Mouse (Mus musculus): ENCODE data around the gene Minpp1. TPM values are rescaled to one million over a fixed set of nuclear protein-coding genes. Genes with fewer than 3 reads are reported as not detected.

Gene Minpp1
- polyA plus RNA-seq, 1 experiment from 2014 or later: 38.7 TPM

DNA sequence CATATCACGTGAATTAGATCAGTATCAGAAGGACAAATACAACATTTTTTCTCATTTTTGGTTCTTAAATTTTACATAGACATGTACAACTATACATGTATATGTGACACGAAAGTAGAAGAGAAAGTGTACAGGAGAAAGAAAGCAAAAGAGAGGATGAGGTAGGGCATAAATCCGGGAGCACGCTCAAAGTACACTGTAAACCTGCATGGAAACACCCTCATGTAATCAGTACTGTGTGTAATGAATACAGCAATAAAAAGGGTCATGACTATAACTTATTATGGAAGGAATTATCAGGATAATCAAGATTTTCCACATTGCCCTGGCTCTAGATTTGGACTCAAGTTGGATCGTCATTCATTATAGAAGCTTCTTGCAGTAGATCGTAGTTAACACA, 22.5 kb upstream of the Minpp1 start:
- Histone ChIP-seq H3K4me1 (replicated peaks; ENCODE audit: control insufficient read depth, insufficient read depth) (no peaks in the 10 kb centered on the region), H3K27me3 (ENCODE audit: control insufficient read depth, insufficient read depth, low read length) (no peaks in the 10 kb centered on the region), H3K9me3 (ENCODE audit: control insufficient read depth, low read length) (no peaks in the 10 kb centered on the region), H3K27ac (replicated peaks) (no peak overlapping the region), H3K4me3 (ENCODE audit: low read depth, low read length) (no peak overlapping the region), H3K36me3 (ENCODE audit: control insufficient read depth, insufficient read depth, low read length) (no peaks in the 10 kb centered on the region), H3K9ac (ENCODE audit: low read length) (no peak overlapping the region), H3K4me2 (replicated peaks; ENCODE audit: low read depth) (no peak overlapping the region)
- no peak for DNase-seq (ENCODE audit: low spot score)
- 88% methylated on average over 6 of the region's 6 CpGs for WGBS
- no peak for TF ChIP-seq CTCF (IDR thresholded peaks at IDR 0.05; ENCODE audit: low read depth)
- no peak for TF ChIP-seq EP300 (optimal IDR thresholded peaks at IDR 0.05)
- ATAC-seq (ENCODE audit: low FRiP score, low TSS enrichment): no peak

DNA sequence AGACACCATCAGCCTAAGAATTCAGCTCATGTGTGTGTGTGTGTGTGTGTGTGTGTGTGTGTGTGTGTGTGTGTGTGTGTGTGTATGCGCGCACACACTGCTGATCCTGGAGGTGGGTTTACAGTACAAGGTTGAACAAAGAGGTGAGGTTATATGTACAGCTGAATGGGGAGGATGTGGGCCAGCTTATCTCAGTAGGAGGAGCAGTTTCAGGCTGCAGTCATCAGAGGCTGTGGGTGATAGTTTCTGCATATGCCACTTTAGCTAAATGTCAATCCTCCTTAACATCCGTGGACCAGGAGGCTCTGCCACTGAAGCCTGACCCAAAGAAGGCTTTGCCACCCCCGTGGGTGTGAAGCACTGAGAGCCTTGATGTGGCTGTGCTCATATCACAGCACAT, 20.3 kb upstream of the Minpp1 start:
- no peak overlapping the region for H3K4me2 ChIP-seq (replicated peaks; ENCODE audit: low read depth)
- H3K9ac ChIP-seq (ENCODE audit: low read length): no peak overlapping the region
- H3K27me3 ChIP-seq (ENCODE audit: control insufficient read depth, insufficient read depth, low read length): no peaks in the 10 kb centered on the region
- DNase-seq (ENCODE audit: low spot score) (peak; percentile 24), ATAC-seq (ENCODE audit: low FRiP score, low TSS enrichment) (peak; percentile 71; the same call in 1 of the 2 replicates)
- H3K4me3 ChIP-seq (ENCODE audit: low read depth, low read length): no peak overlapping the region
- H3K36me3 ChIP-seq (ENCODE audit: control insufficient read depth, insufficient read depth, low read length): no peaks in the 10 kb centered on the region
- WGBS: 79% methylated on average over 4 of the region's 4 CpGs
- TF ChIP-seq EP300 (optimal IDR thresholded peaks at IDR 0.05) (no peak), CTCF (IDR thresholded peaks at IDR 0.05; ENCODE audit: low read depth) (no peak)
- no peaks in the 10 kb centered on the region for H3K9me3 ChIP-seq (ENCODE audit: control insufficient read depth, low read length)
- no peaks in the 10 kb centered on the region for H3K4me1 ChIP-seq (replicated peaks; ENCODE audit: control insufficient read depth, insufficient read depth)
- no peak overlapping the region for H3K27ac ChIP-seq (replicated peaks)

DNA sequence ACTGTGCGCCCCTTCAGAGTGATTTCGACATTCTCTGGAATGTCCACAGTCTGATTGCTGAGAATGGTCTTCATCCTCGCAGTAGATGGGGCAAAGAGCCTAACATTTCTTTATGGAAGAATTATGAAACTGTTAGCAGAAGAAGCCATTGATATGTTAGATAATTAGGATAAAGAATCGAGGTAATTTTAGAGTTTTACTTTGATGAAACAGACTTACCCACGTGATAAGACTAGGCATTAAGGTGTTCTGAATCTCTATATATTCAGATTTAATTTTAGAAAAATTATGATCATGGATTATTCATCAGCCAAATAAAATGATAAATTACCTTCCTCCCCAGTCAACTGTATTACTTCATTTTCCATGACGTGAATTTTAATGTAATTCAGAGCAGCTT, 19.1 kb upstream of the Minpp1 start, which contains the start of gene Rpl9-ps6:
Gene Rpl9-ps6, minus strand, starts transcription at position 101 of the 400 bp plus-strand sequence.
- 72% methylated on average over 5 of the region's 6 CpGs for WGBS
- Histone ChIP-seq H3K9me3 (ENCODE audit: control insufficient read depth, low read length) (no peaks in the 10 kb centered on the region), H3K4me1 (replicated peaks; ENCODE audit: control insufficient read depth, insufficient read depth) (no peaks in the 10 kb centered on the region), H3K36me3 (ENCODE audit: control insufficient read depth, insufficient read depth, low read length) (no peaks in the 10 kb centered on the region), H3K27ac (replicated peaks) (no peak within 1 kb of the TSS), H3K9ac (ENCODE audit: low read length) (no peak within 1 kb of the TSS), H3K4me3 (ENCODE audit: low read depth, low read length) (no peak within 1 kb of the TSS), H3K27me3 (ENCODE audit: control insufficient read depth, insufficient read depth, low read length) (no peaks in the 10 kb centered on the region), H3K4me2 (replicated peaks; ENCODE audit: low read depth) (no peak within 1 kb of the TSS)
- DNase-seq (ENCODE audit: low spot score): no peak
- TF ChIP-seq CTCF (IDR thresholded peaks at IDR 0.05; ENCODE audit: low read depth) (no peak), EP300 (optimal IDR thresholded peaks at IDR 0.05) (no peak)
- ATAC-seq (ENCODE audit: low FRiP score, low TSS enrichment): no peak

- H3K4me1 ChIP-seq (replicated peaks; ENCODE audit: control insufficient read depth, insufficient read depth): no peaks in the 10 kb centered on the region
- H3K9me3 ChIP-seq (ENCODE audit: control insufficient read depth, low read length): no peaks in the 10 kb centered on the region
- DNase-seq (ENCODE audit: low spot score) (no peak), ATAC-seq (ENCODE audit: low FRiP score, low TSS enrichment) (no peak)
- H3K27me3 ChIP-seq (ENCODE audit: control insufficient read depth, insufficient read depth, low read length): no peaks in the 10 kb centered on the region
- H3K27ac ChIP-seq (replicated peaks): no peak overlapping the region
- no peaks in the 10 kb centered on the region for H3K36me3 ChIP-seq (ENCODE audit: control insufficient read depth, insufficient read depth, low read length)
- no peak overlapping the region for H3K9ac ChIP-seq (ENCODE audit: low read length)
- H3K4me3 ChIP-seq (ENCODE audit: low read depth, low read length): no peak overlapping the region
- H3K4me2 ChIP-seq (replicated peaks; ENCODE audit: low read depth): no peak overlapping the region
- WGBS: 86% methylated on average over 5 of the region's 5 CpGs
- TF ChIP-seq EP300 (optimal IDR thresholded peaks at IDR 0.05) (no peak), CTCF (IDR thresholded peaks at IDR 0.05; ENCODE audit: low read depth) (no peak)
These were observed 18.2 kb upstream of the Minpp1 start for GRCm38 (mm10) chr19:32467325-32467724.

DNA sequence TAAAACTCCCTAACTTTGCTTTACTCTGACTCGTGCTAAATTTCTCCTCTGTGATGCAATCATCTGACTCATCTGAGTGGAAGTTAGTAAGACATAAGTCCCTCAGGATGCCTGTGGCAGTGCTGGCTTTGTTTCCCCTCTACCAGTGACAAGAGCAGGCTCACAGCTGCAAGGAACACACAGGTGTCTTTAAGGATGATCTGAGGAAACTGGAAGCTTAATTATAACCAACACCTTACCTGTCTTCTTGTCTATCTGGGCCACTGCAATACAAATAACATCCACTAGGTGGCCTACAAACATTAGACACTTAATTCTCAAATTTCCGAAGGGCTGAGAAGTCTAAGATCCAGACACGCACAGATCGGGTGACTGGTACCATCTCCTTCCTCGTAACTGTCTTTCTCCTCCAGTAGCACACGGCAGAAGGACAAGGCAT, 15.5 kb upstream of the Minpp1 start:
- 0 out of 2 replicates have a peak, but pooled peaks have one; percentile 21 for ATAC-seq (ENCODE audit: low FRiP score, low TSS enrichment)
- Histone ChIP-seq H3K36me3 (ENCODE audit: control insufficient read depth, insufficient read depth, low read length) (no peaks in the 10 kb centered on the region), H3K9ac (ENCODE audit: low read length) (no peak overlapping the region), H3K4me3 (ENCODE audit: low read depth, low read length) (no peak overlapping the region), H3K9me3 (ENCODE audit: control insufficient read depth, low read length) (no peaks in the 10 kb centered on the region), H3K4me2 (replicated peaks; ENCODE audit: low read depth) (0 out of 2 replicates have a peak overlapping the region, but pooled peaks have one; percentile 14), H3K27ac (replicated peaks) (no peak overlapping the region), H3K27me3 (ENCODE audit: control insufficient read depth, insufficient read depth, low read length) (no peaks in the 10 kb centered on the region), H3K4me1 (replicated peaks; ENCODE audit: control insufficient read depth, insufficient read depth) (no peaks in the 10 kb centered on the region)
- 16% methylated on average over 6 of the region's 6 CpGs for WGBS
- no peak for DNase-seq (ENCODE audit: low spot score)
- TF ChIP-seq CTCF (IDR thresholded peaks at IDR 0.05; ENCODE audit: low read depth) (peak; percentile 88), EP300 (optimal IDR thresholded peaks at IDR 0.05) (no peak)

GRCm38 (mm10) chr19:32470570-32471263, 14.9 kb upstream of the Minpp1 start:
- H3K27ac ChIP-seq (replicated peaks): no peak overlapping the region
- no peak for TF ChIP-seq EP300 (optimal IDR thresholded peaks at IDR 0.05)
- no peak for TF ChIP-seq CTCF (IDR thresholded peaks at IDR 0.05; ENCODE audit: low read depth)
- ATAC-seq (ENCODE audit: low FRiP score, low TSS enrichment): peak; percentile 38; the same call in 1 of the 2 replicates
- H3K4me1 ChIP-seq (replicated peaks; ENCODE audit: control insufficient read depth, insufficient read depth): no peaks in the 10 kb centered on the region
- no peaks in the 10 kb centered on the region for H3K36me3 ChIP-seq (ENCODE audit: control insufficient read depth, insufficient read depth, low read length)
- 78% methylated on average over 13 of the region's 13 CpGs for WGBS
- no peaks in the 10 kb centered on the region for H3K27me3 ChIP-seq (ENCODE audit: control insufficient read depth, insufficient read depth, low read length)
- no peak overlapping the region for H3K9ac ChIP-seq (ENCODE audit: low read length)
- H3K4me3 ChIP-seq (ENCODE audit: low read depth, low read length): no peak overlapping the region
- H3K4me2 ChIP-seq (replicated peaks; ENCODE audit: low read depth): 0 out of 2 replicates have a peak overlapping the region, but pooled peaks have one; percentile 14
- DNase-seq (ENCODE audit: low spot score): no peak
- H3K9me3 ChIP-seq (ENCODE audit: control insufficient read depth, low read length): no peaks in the 10 kb centered on the region

Data from stomach, postnatal 0 days (tissue).